Mouse (Mus musculus) cerebellum, postnatal 10 days (tissue): ENCODE measurements at regions not wholly inside any gene's neighbourhood (a gene's known extent, or its start where the extent isn't known, plus 50 kb on each side); places are given as distances from the start of the nearest gene placed in this dataset.

Source experiments
- DNase-seq, 2 experiments: peaks; one replicate each; pipeline ENCODE4 v3.0.0; 2021; ENCODE audit warnings: mixed read lengths in 2 of 2

GRCm38 (mm10) chr8:50443501-50444165, 1599.9 kb upstream of the Tenm3 start:
- peak; percentile 1 to 4 for DNase-seq
